Mouse (Mus musculus) liver, adult 2 months (tissue): Measurements from ENCODE around the gene Htr5a. TPM values are rescaled to one million over a fixed set of nuclear protein-coding genes. Genes with fewer than 3 reads are reported as not detected.

ENCODE experiments used
- DNase-seq: peaks from one replicate; pipeline ENCODE4 v3.0.0-alpha.2; 2011; ENCODE audit warnings: low read depth, low spot score; ENCODE audit errors: extremely low read depth
- H3K27ac ChIP-seq: fragments of 200-500 bp; replicated peaks from 2 replicates; pipeline ENCODE4 v1.5.1; 2012; ENCODE audit warnings: low read depth, mild to moderate bottlenecking, control low read depth, inconsistent platforms, low read length; ENCODE audit not compliant: insufficient read depth
- H3K27me3 ChIP-seq: fragments of 200-500 bp; 2 replicates; pipeline ENCODE4 v1.6.1; 2012; ENCODE audit warnings: mild to moderate bottlenecking, moderate library complexity, low read length, inconsistent platforms; ENCODE audit not compliant: control insufficient read depth, insufficient read depth
- H3K36me3 ChIP-seq: fragments of 200-500 bp; 2 replicates; pipeline ENCODE4 v1.6.1; 2012; ENCODE audit warnings: low read length, inconsistent platforms; ENCODE audit not compliant: control insufficient read depth, insufficient read depth
- H3K4me1 ChIP-seq: fragments of 200-500 bp; 2 replicates; pipeline ENCODE4 v1.6.1; 2011; ENCODE audit warnings: low read length; ENCODE audit not compliant: control insufficient read depth, insufficient read depth
- H3K4me3 ChIP-seq: fragments of 200-500 bp; 2 replicates; pipeline ENCODE4 v1.5.1; 2011; ENCODE audit warnings: low read depth, mild to moderate bottlenecking, control low read depth, low read length, moderate library complexity; ENCODE audit not compliant: insufficient read depth
- H3K79me2 ChIP-seq: fragments of 200-500 bp; 2 replicates; pipeline ENCODE4 v1.6.1; 2012; ENCODE audit warnings: inconsistent platforms, mild to moderate bottlenecking, low read length, moderate library complexity; ENCODE audit not compliant: control insufficient read depth, insufficient read depth
- H3K9ac ChIP-seq: fragments of 200-500 bp; 2 replicates; pipeline ENCODE4 v1.6.1; 2012; ENCODE audit warnings: low read depth, mild to moderate bottlenecking, control low read depth, inconsistent platforms, low read length
- CTCF ChIP-seq: fragments of 200-500 bp; IDR thresholded peaks from 2 replicates; pipeline ENCODE4 v1.5.1; 2011; ENCODE audit warnings: low read depth, low read length, control low read depth
- POLR2A ChIP-seq: fragments of 200-500 bp; IDR thresholded peaks from 2 replicates; pipeline ENCODE4 v1.6.1; 2011; ENCODE audit warnings: low read length, control low read depth; ENCODE audit not compliant: insufficient read depth; ENCODE audit errors: extremely low read depth
- WGBS: fragments of 180-500 bp; shearing (Covaris S2); methylation state at CpG from one replicate; pipeline ENCODE4 v1.1.7; 2018; 5-methylcytosine and 5-hydroxymethylcytosine counted together
- polyA plus RNA-seq: library from polyadenylated mRNA; depleted of rRNA; stranded (reverse); fragments of >200 nt; gene quantifications from 2 replicates; pipeline ENCODE4 v1.2.3, GENCODE M21; 2012
- total RNA-seq: library from RNA; depleted of rRNA; stranded (reverse); fragments of >200 nt; gene quantifications from 2 replicates; pipeline ENCODE4 v1.2.3, GENCODE M21; 2014

Htr5a gene
- total and polyA plus RNA-seq, 2 experiments: not detected

DNA sequence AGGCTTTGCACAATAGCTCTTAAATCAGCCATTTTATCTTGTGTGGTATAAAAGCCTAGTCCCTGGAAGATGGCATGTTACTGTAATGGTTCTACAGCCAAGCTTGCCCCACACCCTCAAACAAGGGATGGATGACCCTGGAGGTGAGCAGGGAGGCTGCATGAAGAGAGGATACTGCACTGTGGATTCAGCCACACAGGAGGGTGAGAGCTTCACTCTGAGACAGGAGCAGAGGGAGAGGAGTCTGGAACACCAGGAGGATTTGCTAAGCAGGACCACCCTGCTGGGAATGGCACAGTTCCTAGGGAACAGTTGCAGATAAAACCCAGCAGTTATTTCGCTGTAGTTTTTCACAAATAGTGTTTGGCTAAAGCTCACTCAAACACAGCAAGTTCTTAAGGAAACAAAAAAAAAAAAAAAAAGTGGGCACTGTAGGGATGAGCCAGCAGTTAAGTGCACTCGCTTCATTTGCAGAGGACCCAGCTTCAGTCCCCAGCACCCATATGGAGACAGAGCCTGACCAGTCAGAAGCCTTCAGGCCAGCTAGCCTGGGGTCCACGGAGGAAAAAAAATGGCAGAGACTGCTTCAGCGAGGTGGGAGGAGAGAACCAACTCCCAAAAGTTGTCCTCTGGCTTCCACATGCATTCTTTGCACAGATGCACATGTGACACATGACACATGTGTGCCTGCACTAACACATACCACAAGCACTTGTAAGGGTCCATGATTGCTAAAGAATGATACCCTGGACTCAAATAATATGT lies 33.6 kb downstream of the Htr5a start:
- WGBS: 57% methylated on average over 4 of the region's 4 CpGs
- TF ChIP-seq CTCF (no peak), POLR2A (no peak)
- H3K4me3 ChIP-seq: no peak overlapping the region

DNA sequence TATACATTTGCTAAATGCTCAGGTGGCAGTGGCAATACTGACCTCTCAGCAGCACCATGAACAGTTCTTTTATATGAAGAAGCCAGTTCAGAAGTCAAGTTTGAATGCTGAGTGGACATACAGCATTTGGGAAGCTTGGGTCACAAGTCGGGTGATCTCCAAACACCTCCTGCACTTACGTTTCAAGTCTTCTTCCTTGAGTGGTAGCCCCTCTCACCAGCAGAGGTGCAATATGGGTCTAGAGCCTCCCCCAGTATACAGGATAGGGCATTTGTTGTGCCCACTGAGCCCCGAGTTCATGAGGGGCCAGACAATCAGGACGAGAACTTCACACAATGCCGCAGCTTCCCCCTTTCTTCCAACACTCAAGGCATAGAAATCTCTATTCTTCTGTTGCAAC lies 36.4 kb downstream of the Htr5a start:
- H3K27me3 ChIP-seq: no peaks in the 10 kb centered on the region
- H3K4me3 ChIP-seq: no peak overlapping the region
- TF ChIP-seq CTCF (no peak), POLR2A (no peak)
- no peak overlapping the region for H3K9ac ChIP-seq
- H3K27ac ChIP-seq: no peak overlapping the region
- H3K4me1 ChIP-seq: no peaks in the 10 kb centered on the region
- no peaks in the 10 kb centered on the region for H3K79me2 ChIP-seq
- no peaks in the 10 kb centered on the region for H3K36me3 ChIP-seq
- 89% methylated on average over 5 of the region's 5 CpGs for WGBS
- DNase-seq: no peak

More for the DNA sequence above, 33.6 kb downstream of the Htr5a start:
- Histone ChIP-seq H3K9ac (no peak overlapping the region), H3K36me3 (no peaks in the 10 kb centered on the region), H3K27ac (no peak overlapping the region), H3K4me1 (no peaks in the 10 kb centered on the region), H3K79me2 (no peaks in the 10 kb centered on the region), H3K27me3 (no peaks in the 10 kb centered on the region)
- DNase-seq: no peak

DNA sequence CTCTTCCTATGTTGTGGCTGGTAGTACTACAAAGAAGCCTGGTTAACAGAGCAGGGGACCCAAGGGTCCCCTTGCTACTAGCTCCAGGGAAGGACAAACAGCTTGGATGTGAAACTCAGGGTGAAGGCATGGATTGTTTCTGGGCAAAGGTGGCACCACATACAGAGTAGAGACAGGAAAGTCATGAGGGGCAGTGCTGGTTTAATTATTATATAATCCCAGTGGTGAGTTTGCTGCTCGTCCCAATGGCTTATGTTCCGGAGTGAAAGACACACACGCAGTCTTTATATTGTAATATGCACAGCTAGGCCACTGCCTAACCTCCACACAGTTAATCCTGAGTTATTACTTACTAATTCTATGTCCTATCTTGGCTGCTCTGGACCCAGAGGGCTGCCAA lies 37.8 kb downstream of the Htr5a start:
- WGBS: 87% methylated on average over 3 of the region's 3 CpGs

DNA sequence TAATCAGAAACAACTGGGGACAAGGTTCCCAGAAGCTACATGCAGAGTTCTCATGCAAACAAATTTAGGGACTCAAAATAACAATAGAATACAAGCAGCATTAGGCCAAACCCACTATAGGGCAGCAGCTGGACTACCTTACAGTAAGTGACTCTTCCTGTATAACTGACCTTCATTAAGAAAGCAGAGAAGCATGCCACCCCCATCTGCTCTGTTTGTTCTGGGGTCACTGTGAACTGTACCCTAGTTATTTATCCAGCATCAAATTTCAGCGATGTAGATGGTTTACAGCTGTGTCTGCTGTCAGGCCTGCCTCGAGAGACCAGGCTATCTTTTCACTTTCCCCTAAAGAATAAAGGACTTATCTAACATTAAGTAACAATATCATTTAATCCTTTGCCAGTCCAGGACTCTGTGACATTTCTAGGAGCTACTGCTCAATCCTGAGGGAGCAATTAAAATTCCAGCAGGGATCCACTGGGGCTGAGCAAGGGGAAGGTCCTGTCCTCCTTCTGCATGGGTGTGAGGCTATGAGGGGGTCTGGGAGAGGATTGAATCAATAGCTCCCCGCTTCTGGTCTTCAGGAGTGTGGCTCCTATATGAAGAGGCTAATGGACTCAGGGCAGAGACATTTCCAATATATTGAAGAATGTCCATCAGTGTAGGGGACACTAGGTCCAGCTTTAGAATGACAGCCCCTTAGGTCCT lies 38.5 kb downstream of the Htr5a start:
- no peak overlapping the region for H3K9ac ChIP-seq
- H3K36me3 ChIP-seq: no peaks in the 10 kb centered on the region
- H3K79me2 ChIP-seq: no peaks in the 10 kb centered on the region
- 51% methylated on average over 3 of the region's 3 CpGs for WGBS
- H3K4me1 ChIP-seq: no peaks in the 10 kb centered on the region
- TF ChIP-seq CTCF (no peak), POLR2A (no peak)
- DNase-seq: no peak
- H3K27me3 ChIP-seq: no peaks in the 10 kb centered on the region
- no peak overlapping the region for H3K4me3 ChIP-seq
- no peak overlapping the region for H3K27ac ChIP-seq

More for the DNA sequence above, 37.8 kb downstream of the Htr5a start:
- H3K9ac ChIP-seq: no peak overlapping the region
- no peaks in the 10 kb centered on the region for H3K36me3 ChIP-seq
- no peaks in the 10 kb centered on the region for H3K4me1 ChIP-seq
- H3K27me3 ChIP-seq: no peaks in the 10 kb centered on the region
- no peak overlapping the region for H3K4me3 ChIP-seq
- H3K79me2 ChIP-seq: no peaks in the 10 kb centered on the region
- no peak for DNase-seq
- H3K27ac ChIP-seq: no peak overlapping the region
- TF ChIP-seq CTCF (no peak), POLR2A (no peak)

DNA sequence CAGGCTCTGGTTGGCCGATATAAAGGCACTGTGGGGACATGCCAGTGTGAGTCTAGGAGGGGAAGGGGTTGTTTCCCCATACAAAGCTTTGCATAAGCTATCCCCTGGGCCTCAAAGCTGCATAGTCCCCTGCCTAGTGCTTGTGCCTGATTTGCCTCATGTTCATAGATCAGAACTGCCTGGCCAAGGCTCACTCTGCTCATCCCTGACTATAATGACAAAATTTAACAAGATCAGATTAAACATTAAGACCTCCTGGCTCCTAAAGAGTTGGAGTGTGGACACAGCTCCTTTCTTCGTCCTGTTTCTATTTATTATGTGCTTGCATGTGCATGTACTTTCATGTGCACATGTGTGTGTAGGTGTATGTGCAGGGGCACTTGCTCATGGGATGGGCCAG lies 39.3 kb downstream of the Htr5a start:
- Histone ChIP-seq H3K27me3 (no peaks in the 10 kb centered on the region), H3K79me2 (no peaks in the 10 kb centered on the region), H3K9ac (no peak overlapping the region), H3K27ac (no peak overlapping the region), H3K4me1 (no peaks in the 10 kb centered on the region), H3K4me3 (no peak overlapping the region), H3K36me3 (no peaks in the 10 kb centered on the region)
- TF ChIP-seq POLR2A (no peak), CTCF (no peak)
- WGBS: 74% methylated on average over 2 of the region's 2 CpGs
- no peak for DNase-seq

DNA sequence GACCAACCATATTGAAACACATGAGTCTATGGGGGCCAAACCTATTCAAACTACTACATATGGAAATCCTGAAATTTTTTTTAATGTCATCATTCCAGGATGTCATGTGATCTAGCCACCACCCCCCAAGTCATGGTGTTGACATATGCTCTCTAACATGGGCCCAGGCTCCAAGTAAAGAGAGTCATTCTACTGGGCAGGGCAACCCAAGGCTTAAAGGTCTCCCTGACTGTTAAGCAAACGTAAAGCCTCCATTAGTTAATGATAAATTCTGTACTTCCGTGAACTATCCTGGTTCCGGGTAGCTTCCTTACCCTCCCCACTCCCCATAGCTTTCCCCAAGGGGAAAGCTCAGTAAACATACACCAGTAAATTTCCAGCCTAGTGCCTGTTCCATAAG lies 46.1 kb downstream of the Htr5a start:
- Histone ChIP-seq H3K27ac (no peak overlapping the region), H3K79me2 (no peaks in the 10 kb centered on the region)
- TF ChIP-seq POLR2A (no peak), CTCF (no peak)

More for the DNA sequence above, 46.1 kb downstream of the Htr5a start:
- Histone ChIP-seq H3K4me3 (no peak overlapping the region), H3K36me3 (no peaks in the 10 kb centered on the region), H3K4me1 (no peaks in the 10 kb centered on the region), H3K27me3 (no peaks in the 10 kb centered on the region), H3K9ac (no peak overlapping the region)
- no peak for DNase-seq
- WGBS: 29% methylated on average over 3 of the region's 3 CpGs
